Mouse (Mus musculus) heart, adult 11 months (tissue): Measurements from ENCODE around the gene Rbm42.

ENCODE experiments used
- DNase-seq: peaks from one replicate; pipeline ENCODE4 v3.0.0; 2022

Rbm42 gene

GRCm38 (mm10) chr7:30615049-30615760 is 34.9 kb downstream of the Rbm42 start:
- no peak for DNase-seq

- DNase-seq, result no peak
These were observed 35.7 kb downstream of the Rbm42 start for GRCm38 (mm10) chr7:30614454-30614853.

GRCm38 (mm10) chr7:30613529-30614112 is 36.5 kb downstream of the Rbm42 start:
- DNase-seq, result no peak

- DNase-seq, result no peak
These were observed 37.3 kb downstream of the Rbm42 start, which contains the start of gene Upk1a for GRCm38 (mm10) chr7:30612654-30613402. TSS of gene Upk1a (minus strand) at chr7:30612847.

GRCm38 (mm10) chr7:30610043-30610442 is 40.1 kb downstream of the Rbm42 start:
- DNase-seq, result peak; percentile 97

- no peak for DNase-seq
These were observed 41.6 kb downstream of the Rbm42 start for GRCm38 (mm10) chr7:30608476-30608875.

- DNase-seq, result no peak
These were observed 42.3 kb downstream of the Rbm42 start for GRCm38 (mm10) chr7:30607706-30608309.

- DNase-seq, result no peak
These were observed 45.2 kb downstream of the Rbm42 start for GRCm38 (mm10) chr7:30604944-30605343.

- no peak for DNase-seq
These were observed 45.7 kb downstream of the Rbm42 start for GRCm38 (mm10) chr7:30604424-30604823.

GRCm38 (mm10) chr7:30602583-30602982 is 47.5 kb downstream of the Rbm42 start:
- DNase-seq, result no peak

GRCm38 (mm10) chr7:30600651-30601050 is 49.5 kb downstream of the Rbm42 start:
- no peak for DNase-seq

- peak; percentile 99 for DNase-seq
These were observed 50.2 kb downstream of the Rbm42 start for GRCm38 (mm10) chr7:30599933-30600353.

GRCm38 (mm10) chr7:30598786-30599185 is 51.3 kb downstream of the Rbm42 start, which contains the start of gene Zbtb32:
TSS of gene Zbtb32 (minus strand) at chr7:30598909.
- DNase-seq, result no peak

GRCm38 (mm10) chr7:30596811-30597210 is 53.3 kb downstream of the Rbm42 start:
- DNase-seq, result no peak

- no peak for DNase-seq
These were observed 54.0 kb downstream of the Rbm42 start for GRCm38 (mm10) chr7:30596093-30596492.

GRCm38 (mm10) chr7:30594510-30595024 is 55.5 kb downstream of the Rbm42 start:
- no peak for DNase-seq

GRCm38 (mm10) chr7:30593579-30594509 is 56.3 kb downstream of the Rbm42 start:
- DNase-seq, result no peak

- no peak for DNase-seq
These were observed 57.2 kb downstream of the Rbm42 start for GRCm38 (mm10) chr7:30592772-30593423.

GRCm38 (mm10) chr7:30591605-30591951 is 58.5 kb downstream of the Rbm42 start:
- no peak for DNase-seq
